Mouse (Mus musculus) liver, postnatal 0 days (tissue): ENCODE data around the gene Kat14.

Source experiments
- CTCF ChIP-seq: sonication (generic); IDR thresholded peaks from 2 replicates; pipeline ENCODE4 v1.5.1; 2016; ENCODE audit warnings: antibody characterized with exemption, low read depth
- EP300 ChIP-seq: IDR thresholded peaks from 2 replicates; pipeline ENCODE4 v1.6.1; 2016; ENCODE audit warnings: antibody characterized with exemption, low read depth, mild to moderate bottlenecking

DNA sequence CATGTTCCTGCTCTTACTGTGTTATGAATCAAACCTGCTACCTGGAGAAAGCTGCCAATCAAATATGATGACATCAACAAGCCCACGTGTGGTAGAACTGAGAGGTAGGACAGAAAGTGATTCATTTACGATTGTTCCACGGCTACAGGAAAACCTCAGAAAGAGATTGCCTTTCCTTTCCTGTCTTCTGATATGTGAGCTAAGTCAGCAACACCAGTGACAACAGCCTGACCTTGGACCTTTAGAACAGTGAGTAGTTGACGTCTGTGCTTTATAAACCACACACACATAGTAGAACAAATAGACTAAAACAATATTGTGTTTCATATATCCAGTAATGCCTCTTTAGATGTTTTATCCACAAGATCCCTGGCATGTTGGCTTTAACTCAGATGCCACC is 25.6 kb upstream of the Kat14 start:
- TF ChIP-seq CTCF (no peak), EP300 (no peak)
